Mouse (Mus musculus) adrenal gland, adult (tissue): Measurements from ENCODE around the gene Isca1.
A peak's percentile ranks its signal among the peaks of the same experiment; 100 is the strongest.
"Not testable (repeated sequence)": the region's sequence is repeated elsewhere in the genome, so short reads cannot be mapped to it uniquely, and the experiment has no call there.

Source experiments
- DNase-seq, 2 experiments: peaks; one replicate each; pipeline ENCODE4 v3.0.0; 2022 to 2023; ENCODE audit warnings: low spot score in 1 of 2; ENCODE audit not compliant: inconsistent age in 2 of 2

Gene Isca1

DNA sequence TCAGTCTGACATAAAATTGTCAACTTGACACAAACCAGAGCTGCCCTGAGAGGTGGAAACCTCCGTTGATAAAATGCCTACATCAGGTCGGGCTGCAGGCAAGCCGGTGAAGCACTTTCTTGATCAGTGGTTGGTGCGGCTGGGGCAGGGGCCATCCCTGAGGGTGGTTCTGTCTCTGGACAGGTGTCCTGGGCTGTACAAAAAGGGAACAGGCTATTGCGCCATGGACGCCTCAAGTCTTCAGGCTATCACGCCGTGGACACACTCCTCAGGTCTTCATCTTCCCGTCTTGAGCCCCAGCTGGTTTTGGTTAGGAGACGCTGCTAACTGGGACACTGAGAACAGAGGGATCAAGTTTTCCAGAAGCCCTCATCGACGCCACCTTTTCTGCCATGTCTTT is 19.3 kb downstream of the Isca1 start:
- DNase-seq: no peak

DNA sequence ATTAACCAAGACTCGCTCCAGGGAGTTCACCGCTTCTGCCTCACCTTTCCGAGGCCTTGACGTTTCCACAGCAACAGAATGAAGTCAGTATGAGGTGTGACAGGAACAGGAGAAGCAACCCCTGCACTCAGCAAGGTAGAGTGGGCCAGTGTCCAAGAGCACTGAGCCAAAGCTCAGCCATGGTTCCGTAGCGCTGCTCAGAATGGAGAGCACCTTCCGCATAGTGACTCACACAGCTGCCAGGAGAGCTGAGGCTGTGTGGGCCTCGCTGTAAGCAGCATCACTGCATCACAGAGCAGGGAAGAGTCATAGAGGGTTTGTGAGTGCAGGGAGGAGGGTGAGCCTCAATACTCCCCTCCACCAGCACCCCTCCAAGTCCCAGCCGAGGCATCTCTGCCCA is 22.9 kb downstream of the Isca1 start, which contains the start of gene 1700014D04Rik:
Gene 1700014D04Rik (minus strand): TSS at position 42 of the 400 bp plus-strand sequence.
- no peak for DNase-seq

GRCm38 (mm10) chr13:59746164-59746563 is 23.4 kb downstream of the Isca1 start:
- no peak for DNase-seq

DNA sequence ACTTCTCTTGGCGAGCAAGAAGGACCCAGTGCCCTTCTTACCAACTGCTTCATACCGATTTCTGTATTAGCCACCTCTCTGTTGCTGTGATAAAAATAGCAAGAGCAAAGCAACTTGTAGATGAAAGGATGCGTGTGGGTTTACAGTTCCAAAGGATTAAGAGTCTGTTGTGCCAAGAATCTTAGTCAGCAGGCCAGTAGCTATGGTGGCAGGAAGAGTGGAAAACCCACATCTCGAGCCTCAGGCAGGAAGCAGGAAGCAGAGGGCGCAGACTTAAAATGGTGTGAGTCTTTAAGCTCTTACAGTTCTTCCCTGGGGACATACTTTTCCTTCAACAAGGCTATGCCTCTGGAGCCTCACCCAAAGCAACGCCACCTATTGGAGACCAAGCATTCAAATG is 24.1 kb downstream of the Isca1 start:
- no peak for DNase-seq

DNA sequence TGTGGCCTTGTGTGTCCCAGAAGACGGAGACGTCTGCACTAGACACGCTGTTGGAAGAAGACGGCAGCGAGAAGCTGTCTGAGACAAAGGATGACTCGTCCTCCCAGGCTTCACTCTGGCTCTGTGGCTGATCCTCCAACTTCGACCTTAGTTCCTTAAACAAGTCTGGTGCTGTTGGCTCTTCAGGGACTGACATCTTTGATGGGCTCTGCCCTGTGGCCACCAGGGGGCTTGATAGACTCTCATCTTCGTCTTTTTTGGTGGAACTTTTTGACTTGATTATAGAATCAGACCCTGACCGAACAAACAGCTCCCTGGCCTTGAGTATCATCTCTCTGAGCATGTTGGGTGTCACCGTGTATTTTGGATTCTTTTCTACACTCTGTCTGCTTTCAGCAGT is 27.9 kb downstream of the Isca1 start:
- peak in 1 of 2 experiments; percentile 16 for DNase-seq

GRCm38 (mm10) chr13:59741096-59741495 is 28.5 kb downstream of the Isca1 start:
- peak; percentile 81 to 87 for DNase-seq

- no peak for DNase-seq
These were observed 30.2 kb downstream of the Isca1 start for GRCm38 (mm10) chr13:59739397-59739796.

- no peak for DNase-seq
These were observed 31.2 kb downstream of the Isca1 start for GRCm38 (mm10) chr13:59738455-59738854.

- no peak for DNase-seq
These were observed 34.4 kb downstream of the Isca1 start for GRCm38 (mm10) chr13:59735190-59735589.

GRCm38 (mm10) chr13:59734347-59734746 is 35.3 kb downstream of the Isca1 start:
- not testable (repeated sequence) for DNase-seq

GRCm38 (mm10) chr13:59733936-59734335 is 35.7 kb downstream of the Isca1 start:
- no peak for DNase-seq

- no peak for DNase-seq
These were observed 38.0 kb downstream of the Isca1 start, which contains the start of gene Spata31d1d for GRCm38 (mm10) chr13:59731652-59732051. TSS of gene Spata31d1d (minus strand) at chr13:59731752.

- DNase-seq: peak; percentile 68 to 89
These were observed 41.1 kb downstream of the Isca1 start for GRCm38 (mm10) chr13:59728378-59729093.

DNA sequence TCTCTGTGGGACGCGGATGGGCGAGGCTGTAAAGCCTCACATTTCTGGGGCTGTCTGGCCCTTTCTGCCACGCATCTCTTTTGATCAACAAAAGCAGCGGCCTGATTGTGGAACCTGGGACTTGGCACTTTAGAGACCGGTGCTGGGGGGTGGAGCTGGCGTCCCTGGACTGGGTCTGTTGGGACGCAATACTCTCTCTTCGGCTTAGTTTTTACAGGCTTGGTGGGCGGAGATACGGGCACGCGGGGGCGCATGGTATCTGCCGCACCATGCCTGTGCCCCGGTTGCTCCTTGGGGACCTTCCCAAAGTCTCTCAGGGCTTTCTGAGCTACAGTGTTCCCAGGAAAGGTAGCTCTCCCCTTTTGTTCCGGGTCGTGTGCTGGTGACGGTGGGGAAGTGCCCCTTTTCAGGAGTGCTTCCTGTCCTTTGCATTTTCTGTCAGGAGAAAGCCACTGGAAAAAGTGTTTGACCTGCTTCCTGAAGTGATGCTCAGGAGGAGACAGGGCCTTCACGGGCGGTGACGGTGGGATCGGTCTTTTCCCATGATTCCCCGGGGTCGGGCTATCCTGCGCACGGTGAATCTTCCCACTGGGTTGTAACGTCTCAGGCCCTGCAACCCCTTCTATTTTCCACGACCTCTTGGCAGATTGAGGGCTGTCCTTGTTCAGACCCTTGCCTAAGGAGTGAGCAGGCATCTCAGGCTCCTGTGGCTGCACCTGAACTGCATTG is 43.3 kb downstream of the Isca1 start:
- no peak for DNase-seq

GRCm38 (mm10) chr13:59722089-59722488 is 47.5 kb downstream of the Isca1 start:
- not testable (repeated sequence) for DNase-seq

GRCm38 (mm10) chr13:59719475-59719874 is 50.1 kb downstream of the Isca1 start:
- DNase-seq: no peak

GRCm38 (mm10) chr13:59718857-59719440 is 50.7 kb downstream of the Isca1 start:
- DNase-seq: not testable (repeated sequence)

GRCm38 (mm10) chr13:59713710-59714109 is 55.9 kb downstream of the Isca1 start:
- no peak for DNase-seq

GRCm38 (mm10) chr13:59711984-59712383 is 57.6 kb downstream of the Isca1 start, which contains the start of gene Spata31d1b:
TSS of gene Spata31d1b (plus strand) at chr13:59712284.
- not testable (repeated sequence) for DNase-seq

DNA sequence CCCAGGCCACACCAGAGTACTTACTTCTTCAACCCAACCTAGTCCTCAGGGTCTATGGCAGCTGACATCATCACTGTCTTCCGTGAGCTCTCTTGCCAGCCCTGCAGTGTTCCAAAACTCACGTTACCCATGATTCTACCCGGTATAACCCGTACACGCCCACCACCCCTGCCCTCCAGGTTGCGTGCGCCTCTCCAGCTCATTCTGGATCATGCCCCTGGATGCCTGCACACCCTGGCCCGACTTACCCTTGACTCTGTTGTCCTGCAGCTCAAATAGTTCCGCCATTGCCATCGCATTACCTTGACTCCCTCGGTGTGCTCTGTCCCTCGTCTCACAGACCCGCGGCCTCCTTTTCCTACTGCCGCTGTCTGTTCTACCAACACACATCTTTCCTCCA is 59.4 kb downstream of the Isca1 start, which contains the start of gene Spata31d1a:
Gene Spata31d1a (minus strand): TSS at position 101 of the 400 bp plus-strand sequence.
- DNase-seq: no peak
